Mouse (Mus musculus): ENCODE measurements around the gene Tle6. TPM values are rescaled to one million over a fixed set of nuclear protein-coding genes. Genes with fewer than 3 reads are reported as not detected.

Gene Tle6
- total RNA-seq, 1 experiment = 22.0 TPM

DNA sequence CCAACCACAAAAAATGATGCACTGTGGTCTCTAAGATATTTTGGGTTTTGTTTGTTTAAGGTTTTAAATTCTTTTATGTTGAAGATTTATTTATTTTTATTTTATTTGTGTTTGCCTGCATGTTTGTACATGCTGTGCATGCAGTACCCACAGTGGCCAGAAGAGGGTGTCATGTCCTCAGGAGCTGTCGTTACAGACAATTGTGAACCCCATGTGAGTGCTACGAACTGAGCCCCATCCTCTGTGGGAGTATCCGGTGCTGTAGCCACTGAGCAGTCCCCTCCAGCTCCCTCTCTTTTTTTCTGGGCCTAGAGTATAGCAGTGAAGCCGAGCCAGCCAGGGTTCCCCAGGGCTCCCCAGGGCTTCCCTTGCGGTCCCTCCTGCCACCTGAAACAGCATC lies 47.6 kb downstream of the Tle6 start:
- H3K9ac ChIP-seq (ENCODE audit: insufficient read depth, low read depth, low read length, poor library complexity, severe bottlenecking) = no peak overlapping the region
- H3K36me3 ChIP-seq (ENCODE audit: control insufficient read depth, insufficient read depth, low read length, poor library complexity, severe bottlenecking) = no peaks in the 10 kb centered on the region
- H3K4me3 ChIP-seq (ENCODE audit: insufficient read depth in 1 of 2, low read depth in 1 of 2, low read length in 2 of 2, poor library complexity in 1 of 2, severe bottlenecking in 1 of 2) = no peak overlapping the region
- TF ChIP-seq CHD2 (IDR thresholded peaks at IDR 0.05; ENCODE audit: low read depth, low read length) = no peak
- no peak for TF ChIP-seq ZNF384 (IDR thresholded peaks at IDR 0.05; ENCODE audit: low read depth, low read length)
- TF ChIP-seq ZC3H11A (IDR thresholded peaks at IDR 0.05; ENCODE audit: borderline replicate concordance, low read depth, low read length) = peak; percentile 5; the same call in 1 of the 2 replicates
- H3K27ac ChIP-seq (ENCODE audit: insufficient read depth, low read depth, low read length, poor library complexity, severe bottlenecking) = no peak overlapping the region; the same call in 1 of the 2 replicates
- in situ Hi-C loops (cut with MboI; ENCODE audit: low sequenced_read_pairs in 2 of 2, unreplicated experiment in 2 of 2) = no loop called here
- H3K9me3 ChIP-seq (ENCODE audit: control insufficient read depth, insufficient read depth, low read depth, low read length) = no peaks in the 10 kb centered on the region
- H3K4me1 ChIP-seq (ENCODE audit: control insufficient read depth in 2 of 2, insufficient read depth in 2 of 2, low read length in 2 of 2, poor library complexity in 1 of 2) = peaks cover 3 to 9% of the 10 kb centered on the region in 2 experiments; a peak in 2 of 4 replicates
- DNase-seq (ENCODE audit: low read depth, low spot score) = no peak

DNA sequence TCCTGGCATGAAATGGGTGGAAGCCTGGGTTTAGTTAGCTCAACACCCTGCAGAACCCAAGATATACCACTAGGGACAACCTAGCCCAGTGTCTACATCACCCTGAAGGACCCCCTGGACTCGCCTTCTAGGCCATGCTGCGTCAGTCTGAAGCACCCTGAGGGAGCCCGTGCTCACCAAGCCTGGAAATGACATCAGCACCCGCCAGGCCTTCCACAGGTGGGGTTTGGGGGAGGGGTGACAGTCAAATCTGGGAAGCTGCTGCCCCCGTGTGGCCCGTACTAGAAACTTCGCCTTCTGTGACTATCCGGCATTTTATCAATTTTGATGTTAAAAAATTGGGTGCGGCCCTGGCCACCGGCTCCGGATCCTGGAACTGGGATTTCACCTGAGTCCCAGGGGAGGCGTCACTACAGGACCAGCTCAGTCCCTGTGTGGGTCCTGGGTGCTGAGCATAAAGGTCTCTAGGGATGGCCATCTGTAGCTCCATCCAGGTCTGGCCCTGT lies 49.2 kb downstream of the Tle6 start:
- DNase-seq (ENCODE audit: low read depth, low spot score) = peak; percentile 77
- Histone ChIP-seq H3K4me1 (ENCODE audit: control insufficient read depth in 2 of 2, insufficient read depth in 2 of 2, low read length in 2 of 2, poor library complexity in 1 of 2) (peaks cover 3 to 6% of the 10 kb centered on the region in 2 experiments; a peak in 2 of 4 replicates), H3K9ac (ENCODE audit: insufficient read depth, low read depth, low read length, poor library complexity, severe bottlenecking) (peak overlapping the region; percentile 51; the same call in 1 of the 2 replicates), H3K36me3 (ENCODE audit: control insufficient read depth, insufficient read depth, low read length, poor library complexity, severe bottlenecking) (no peaks in the 10 kb centered on the region), H3K27ac (ENCODE audit: insufficient read depth, low read depth, low read length, poor library complexity, severe bottlenecking) (no peak overlapping the region), H3K9me3 (ENCODE audit: control insufficient read depth, insufficient read depth, low read depth, low read length) (no peaks in the 10 kb centered on the region), H3K4me3 (ENCODE audit: insufficient read depth in 1 of 2, low read depth in 1 of 2, low read length in 2 of 2, poor library complexity in 1 of 2, severe bottlenecking in 1 of 2) (no peak overlapping the region)
- in situ Hi-C loops (cut with MboI; ENCODE audit: low sequenced_read_pairs in 2 of 2, unreplicated experiment in 2 of 2) = no loop called here
- TF ChIP-seq MAFK (IDR thresholded peaks at IDR 0.05; ENCODE audit: insufficient read depth, low read depth, low read length) = no peak
- TF ChIP-seq ZC3H11A (IDR thresholded peaks at IDR 0.05; ENCODE audit: borderline replicate concordance, low read depth, low read length) = no peak
- no peak for TF ChIP-seq ZNF384 (IDR thresholded peaks at IDR 0.05; ENCODE audit: low read depth, low read length)
- no peak for TF ChIP-seq HCFC1 (IDR thresholded peaks at IDR 0.05; ENCODE audit: borderline replicate concordance, insufficient read depth, low read length)
- no peak for TF ChIP-seq CHD2 (IDR thresholded peaks at IDR 0.05; ENCODE audit: low read depth, low read length)

DNA sequence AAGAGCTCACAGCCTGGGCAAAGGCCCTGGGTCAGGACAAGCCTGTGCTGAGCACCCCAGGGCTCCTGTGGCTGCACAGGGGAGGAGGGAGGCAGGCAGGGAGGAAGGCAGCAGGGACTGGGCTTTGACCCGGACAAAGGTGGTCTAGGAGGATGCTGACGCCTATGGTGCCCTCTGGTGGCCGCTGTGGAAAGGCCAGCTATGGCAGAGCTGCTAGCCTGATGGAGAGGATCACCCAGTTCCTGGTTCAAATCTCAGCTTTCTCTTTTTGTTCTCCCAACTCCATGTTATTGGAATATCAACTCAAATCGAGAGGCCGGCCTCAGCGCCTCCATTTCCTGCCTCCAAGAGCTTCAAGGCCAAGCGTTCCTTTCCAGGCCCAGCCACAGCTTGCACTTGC lies 50.6 kb downstream of the Tle6 start:
- Histone ChIP-seq H3K4me3 (ENCODE audit: insufficient read depth in 1 of 2, low read depth in 1 of 2, low read length in 2 of 2, poor library complexity in 1 of 2, severe bottlenecking in 1 of 2) (no peak overlapping the region), H3K9me3 (ENCODE audit: control insufficient read depth, insufficient read depth, low read depth, low read length) (no peaks in the 10 kb centered on the region), H3K36me3 (ENCODE audit: control insufficient read depth, insufficient read depth, low read length, poor library complexity, severe bottlenecking) (no peaks in the 10 kb centered on the region), H3K4me1 (ENCODE audit: control insufficient read depth in 2 of 2, insufficient read depth in 2 of 2, low read length in 2 of 2, poor library complexity in 1 of 2) (peaks cover 4 to 6% of the 10 kb centered on the region in 2 experiments; a peak in 2 of 4 replicates), H3K9ac (ENCODE audit: insufficient read depth, low read depth, low read length, poor library complexity, severe bottlenecking) (no peak overlapping the region), H3K27ac (ENCODE audit: insufficient read depth, low read depth, low read length, poor library complexity, severe bottlenecking) (no peak overlapping the region)
- DNase-seq (ENCODE audit: low read depth, low spot score) = peak; percentile 74
- in situ Hi-C loops (cut with MboI; ENCODE audit: low sequenced_read_pairs in 2 of 2, unreplicated experiment in 2 of 2) = no loop called here
- TF ChIP-seq HCFC1 (IDR thresholded peaks at IDR 0.05; ENCODE audit: borderline replicate concordance, insufficient read depth, low read length) (no peak), ZNF384 (IDR thresholded peaks at IDR 0.05; ENCODE audit: low read depth, low read length) (no peak), CHD2 (IDR thresholded peaks at IDR 0.05; ENCODE audit: low read depth, low read length) (no peak), MAFK (IDR thresholded peaks at IDR 0.05; ENCODE audit: insufficient read depth, low read depth, low read length) (no peak), ZC3H11A (IDR thresholded peaks at IDR 0.05; ENCODE audit: borderline replicate concordance, low read depth, low read length) (no peak)

DNA sequence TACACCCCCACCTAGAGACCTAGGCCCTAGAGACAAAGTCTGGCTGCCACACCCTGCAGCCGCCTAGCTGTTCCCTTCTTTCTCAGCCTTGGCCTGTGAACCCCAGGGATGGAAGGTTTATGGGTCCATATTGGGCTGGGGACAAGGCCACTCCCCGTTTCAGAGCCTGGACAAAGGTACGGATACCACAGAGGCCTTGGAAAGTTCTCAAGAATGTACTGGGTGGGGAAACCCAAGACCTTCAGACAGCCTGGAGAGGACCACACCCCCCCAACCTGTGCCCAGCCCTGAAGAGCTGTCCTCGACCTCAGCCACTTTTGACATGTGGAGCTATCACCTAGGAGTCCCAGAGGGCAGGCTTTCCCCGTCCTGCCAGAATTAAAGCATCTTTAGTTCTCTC lies 51.9 kb downstream of the Tle6 start:
- Histone ChIP-seq H3K4me1 (ENCODE audit: control insufficient read depth in 2 of 2, insufficient read depth in 2 of 2, low read length in 2 of 2, poor library complexity in 1 of 2) (peaks cover 4 to 5% of the 10 kb centered on the region in 2 experiments; a peak in 2 of 4 replicates), H3K27ac (ENCODE audit: insufficient read depth, low read depth, low read length, poor library complexity, severe bottlenecking) (no peak overlapping the region), H3K36me3 (ENCODE audit: control insufficient read depth, insufficient read depth, low read length, poor library complexity, severe bottlenecking) (no peaks in the 10 kb centered on the region), H3K9me3 (ENCODE audit: control insufficient read depth, insufficient read depth, low read depth, low read length) (no peaks in the 10 kb centered on the region), H3K4me3 (ENCODE audit: insufficient read depth in 1 of 2, low read depth in 1 of 2, low read length in 2 of 2, poor library complexity in 1 of 2, severe bottlenecking in 1 of 2) (no peak overlapping the region), H3K9ac (ENCODE audit: insufficient read depth, low read depth, low read length, poor library complexity, severe bottlenecking) (no peak overlapping the region)
- in situ Hi-C loops (cut with MboI; ENCODE audit: low sequenced_read_pairs in 2 of 2, unreplicated experiment in 2 of 2) = no loop called here
- no peak for DNase-seq (ENCODE audit: low read depth, low spot score)
- TF ChIP-seq MAFK (IDR thresholded peaks at IDR 0.05; ENCODE audit: insufficient read depth, low read depth, low read length) = no peak
- no peak for TF ChIP-seq HCFC1 (IDR thresholded peaks at IDR 0.05; ENCODE audit: borderline replicate concordance, insufficient read depth, low read length)
- no peak for TF ChIP-seq CHD2 (IDR thresholded peaks at IDR 0.05; ENCODE audit: low read depth, low read length)
- TF ChIP-seq ZC3H11A (IDR thresholded peaks at IDR 0.05; ENCODE audit: borderline replicate concordance, low read depth, low read length) = no peak
- no peak for TF ChIP-seq ZNF384 (IDR thresholded peaks at IDR 0.05; ENCODE audit: low read depth, low read length)
